ENCODE assay signal across 12 mouse cellular contexts in the genomic region with DNA sequence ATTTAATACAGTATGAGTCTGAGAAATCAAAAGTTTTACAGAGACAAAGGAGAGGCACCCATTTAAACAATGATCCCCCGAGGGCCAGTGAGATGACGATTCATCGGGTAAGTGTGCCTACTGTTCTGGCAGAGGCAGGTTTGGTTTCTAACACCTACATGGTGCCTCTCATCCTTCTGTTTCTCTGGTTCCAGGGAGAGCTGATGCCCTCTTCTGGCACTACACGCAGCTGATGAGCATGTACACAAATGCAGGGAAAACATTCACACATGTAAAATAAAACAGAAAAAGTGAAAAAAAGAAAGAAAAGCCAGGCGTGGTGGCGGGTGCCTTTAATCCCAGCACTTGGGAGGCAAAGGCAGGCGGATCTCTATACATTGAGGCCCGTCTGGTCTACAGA. TPM values are rescaled to one million over a fixed set of nuclear protein-coding genes. Genes with fewer than 3 reads are reported as not detected.
DNase-seq lines count a peak whose midpoint lies in the region; ATAC-seq and TF ChIP-seq lines count a peak whose summit lies in the region.
"Had no signal": no experiment of that assay in that cellular context is flagged by ENCODE, and none has a peak within 500 bp of the region (broad histone marks: within the 10 kb centered on the region; RNA-seq: fewer than 3 reads in every experiment).

No protein-coding gene starts in this region.

- H3K4me2 ChIP-seq in liver, embryonic 14.5 days (ENCODE audit: low read depth): no peak overlapping the region
- H3K4me2 ChIP-seq in CH12.LX (ENCODE audit: insufficient read depth, low read depth, poor library complexity, severe bottlenecking): no peak overlapping the region

- H3K27ac ChIP-seq in liver, embryonic 14.5 days: no peak overlapping the region
- no peak overlapping the region for H3K27ac ChIP-seq in CH12.LX (ENCODE audit: insufficient read depth, low read depth)
- H3K27ac ChIP-seq: limb, embryonic 10.5 days had no signal

- DNase-seq in frontal cortex, postnatal 36 days (ENCODE audit: low spot score in 2 of 2): peak; percentile 34 to 38
- no peak for DNase-seq in frontal cortex, postnatal 10 days (ENCODE audit: low spot score in 2 of 2)
- no peak for DNase-seq in liver, embryonic 14.5 days (ENCODE audit: low read depth in 3 of 3, low spot score in 3 of 3)
- no peak for DNase-seq in liver
- no peak for DNase-seq in CH12.LX (ENCODE audit: extremely low read depth)
- DNase-seq in testis, postnatal 10 days (ENCODE audit: low spot score): no peak
- no peak for DNase-seq in adrenal gland, postnatal 10 days
- DNase-seq: gastrocnemius, postnatal 25 days; heart, postnatal 14 days had no signal

- H3K27me3 ChIP-seq in liver, embryonic 14.5 days (ENCODE audit: control insufficient read depth, insufficient read depth, low read length): no peaks in the 10 kb centered on the region
- no peaks in the 10 kb centered on the region for H3K27me3 ChIP-seq in CH12.LX (replicated peaks)

- in situ Hi-C loops in CH12.LX (cut with MboI; ENCODE audit: low pct_ligation_motif_present, low pct_unique_long_range_greater_than_20kb, low sequenced_read_pairs): loop anchor here (5.0 kb wide), 2 partner anchors 38 to 58 kb away; no protein-coding TSS in a partner anchor

- no peak overlapping the region for H3K9ac ChIP-seq in liver, embryonic 14.5 days (replicated peaks)
- no peak overlapping the region for H3K9ac ChIP-seq in CH12.LX (ENCODE audit: insufficient read depth, low read depth)

- WGBS in liver, embryonic 14.5 days (ENCODE audit: insufficient replicate concordance): 69% methylated on average over 8 of the region's 8 CpGs

- H3K4me1 ChIP-seq in liver, embryonic 14.5 days (replicated peaks; ENCODE audit: control insufficient read depth in 2 of 2, insufficient read depth in 2 of 2, low read length in 1 of 2): 0 out of 4 replicates have a peak, but pooled peaks cover 0 to 3% of the 10 kb centered on the region in 2 experiments
- H3K4me1 ChIP-seq in CH12.LX (ENCODE audit: control insufficient read depth in 1 of 2, insufficient read depth in 2 of 2): peaks cover 14 to 52% of the 10 kb centered on the region in 2 experiments
- H3K4me1 ChIP-seq: limb, embryonic 10.5 days had no signal

- H3K36me3 ChIP-seq in liver, embryonic 14.5 days (replicated peaks; ENCODE audit: control insufficient read depth, insufficient read depth, low read depth): no peaks in the 10 kb centered on the region
- peaks cover 27 to 87% of the 10 kb centered on the region in 2 experiments for H3K36me3 ChIP-seq in CH12.LX (replicated peaks in 1 of 2; ENCODE audit: control insufficient read depth in 1 of 2, insufficient read depth in 1 of 2, low read length in 1 of 2)

- no peak for ATAC-seq in liver, embryonic 14.5 days (ENCODE audit: insufficient read depth)
- 0 out of 2 replicates have a peak, but pooled peaks have one; percentile 38 for ATAC-seq in neutrophil, adult 5-6 weeks (ENCODE audit: extremely low read depth, insufficient number of reproducible peaks, low FRiP score, poor library complexity, severe bottlenecking)
- ATAC-seq: intestine, embryonic 16.5 days had no signal

- H3K4me3 ChIP-seq in liver, embryonic 14.5 days (ENCODE audit: insufficient read depth in 1 of 2, low read depth in 2 of 2, low read length in 2 of 2): no peak overlapping the region
- H3K4me3 ChIP-seq in CH12.LX (replicated peaks in 1 of 3; ENCODE audit: low read depth in 2 of 3, low read length in 2 of 3, poor library complexity in 1 of 3): no peak overlapping the region
- H3K4me3 ChIP-seq: limb, embryonic 10.5 days had no signal

- TF ChIP-seq RAD21 in CH12.LX (IDR thresholded peaks at IDR 0.05; ENCODE audit: low read depth, low read length): peak; percentile 63

- TF ChIP-seq POLR2A in CH12.LX (IDR thresholded peaks at IDR 0.05; ENCODE audit: low read depth, low read length): no peak

- dilution Hi-C loops in CH12.LX (cut with MboI; ENCODE audit: extremely low pct_ligation_motif_present, extremely low pct_unique_long_range_greater_than_20kb, low sequenced_read_pairs): no loop called here

- TF ChIP-seq CTCF in liver, embryonic 14.5 days (IDR thresholded peaks at IDR 0.05; ENCODE audit: low read depth): peak; percentile 26; the same call in 1 of the 2 replicates
- TF ChIP-seq CTCF in CH12.LX (conservative IDR thresholded peaks at IDR 0.05 in 1 of 2, IDR thresholded peaks at IDR 0.05 in 1 of 2; ENCODE audit: low read depth in 2 of 2, low read length in 2 of 2): peak in 1 of 2 experiments; percentile 60; a peak in 2 of 4 replicates

- no peaks in the 10 kb centered on the region for H3K79me2 ChIP-seq in CH12.LX (replicated peaks; ENCODE audit: control insufficient read depth, extremely low read depth, insufficient read depth, poor library complexity, severe bottlenecking)

- no peak for TF ChIP-seq EP300 in liver, embryonic 14.5 days (IDR thresholded peaks at IDR 0.05; ENCODE audit: low read depth)
- TF ChIP-seq EP300 in CH12.LX (IDR thresholded peaks at IDR 0.05; ENCODE audit: low read length): no peak

- no peaks in the 10 kb centered on the region for H3K9me3 ChIP-seq in liver, embryonic 14.5 days (ENCODE audit: control insufficient read depth, low read length)
- H3K9me3 ChIP-seq in CH12.LX (replicated peaks; ENCODE audit: low read length): no peaks in the 10 kb centered on the region
- H3K9me3 ChIP-seq: limb, embryonic 10.5 days had no signal

TF ChIP-seq in CH12.LX, 34 proteins besides CTCF, POLR2A, EP300 and RAD21:
- TF ChIP-seq JUN (IDR thresholded peaks at IDR 0.05; ENCODE audit: insufficient read depth, low read depth, low read length) (no peak), SMC3 (IDR thresholded peaks at IDR 0.05; ENCODE audit: low read depth, low read length) (peak; percentile 73), MYC (IDR thresholded peaks at IDR 0.05; ENCODE audit: low read depth, low read length) (no peak), HCFC1 (IDR thresholded peaks at IDR 0.05; ENCODE audit: low read depth, low read length) (no peak)

RNA-seq across cellular contexts. Expression of gene Rassf2, which starts 29.9 kb away (rescaled TPM):
- 0.96 and 1.2 TPM in 2 replicates for polyA plus RNA-seq in liver, embryonic 14.5 days (2012; rRNA removed)
- polyA plus RNA-seq in liver, embryonic 14.5 days (2014; fragmentation: Nextera tagmentation; extraction: Ambion mirVana): 1.9 and 2.0 TPM in 2 replicates
- total RNA-seq in CH12.LX (2012; rRNA removed) (44.4 and 45.3 TPM in 2 replicates), CH12.LX (2014; rRNA removed) (30.2 and 33.8 TPM in 2 replicates)
- 60.4 and 61.5 TPM in 2 replicates for polyA plus RNA-seq in CH12.LX (2012; ENCODE audit: insufficient read length, low read depth)
- 193 and 210 TPM in 2 replicates for total RNA-seq in neutrophil, adult 5-6 weeks (2017)
- total RNA-seq in adrenal gland, postnatal 10 days (2021): 10 to 100 TPM; 14.6 to 15.1 TPM

Comparison
In these comparisons a context has a peak if more than half of its experiments do, and no peak if none do; other contexts are left out.
1. DNase-seq: peak in frontal cortex, postnatal 36 days (2 of 2); none in frontal cortex, postnatal 10 days (0 of 2), liver, embryonic 14.5 days (0 of 3), liver (single experiment), CH12.LX (single experiment), testis, postnatal 10 days (single experiment) and adrenal gland, postnatal 10 days (single experiment).